Mouse (Mus musculus) liver, embryonic 14.5 days (tissue): ENCODE data around the gene Pcyt2.

Source experiments
- CTCF ChIP-seq: IDR thresholded peaks from 2 replicates; pipeline ENCODE4 v1.5.1; 2016; ENCODE audit warnings: antibody characterized with exemption, low read depth, control low read depth
- EP300 ChIP-seq: IDR thresholded peaks from 2 replicates; pipeline ENCODE4 v1.6.1; 2016; ENCODE audit warnings: antibody characterized with exemption, low read depth

DNA sequence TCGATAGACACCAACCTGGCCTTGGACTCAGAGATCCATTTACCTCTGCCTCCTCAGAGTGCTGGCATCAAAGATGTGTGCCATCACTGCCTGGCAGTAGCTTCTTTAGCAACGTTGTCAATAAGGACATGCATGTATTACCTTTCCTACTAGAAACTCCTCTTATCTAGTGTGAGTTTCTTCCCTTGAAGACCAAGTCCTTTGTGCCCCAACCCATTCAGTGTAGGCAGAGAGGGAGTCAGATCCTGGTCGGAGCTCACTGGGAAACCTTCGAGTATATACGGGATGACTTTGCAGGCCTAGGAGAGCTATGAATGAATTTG is 43.5 kb downstream of the Pcyt2 start:
- TF ChIP-seq CTCF: no peak
- TF ChIP-seq EP300: no peak
